Mouse (Mus musculus) MEL (cell line): ENCODE results near the gene Ugt1a2.

ENCODE experiments used
- BHLHE40 ChIP-seq: IDR thresholded peaks from 2 replicates; pipeline ENCODE4 v1.6.1; 2012; ENCODE audit warnings: low read depth, mild to moderate bottlenecking, inconsistent platforms, low read length, improper control_type of control experiment, borderline replicate concordance
- CHD2 ChIP-seq: IDR thresholded peaks from 2 replicates; pipeline ENCODE4 v1.6.1; 2011; ENCODE audit warnings: low read length, improper control_type of control experiment
- CTCF ChIP-seq, 3 experiments: IDR thresholded peaks in 2 of 3; conservative IDR thresholded peaks in 1 of 3; 2 replicates each; pipeline ENCODE4 v1.5.1; 2011 to 2012; ENCODE audit warnings: low read length in 3 of 3, low read depth in 2 of 3, mild to moderate bottlenecking in 2 of 3, improper control_type of control experiment in 1 of 3, inconsistent platforms in 1 of 3, mixed read lengths in 1 of 3, moderate library complexity in 1 of 3; ENCODE audit not compliant: control insufficient read depth in 1 of 3, insufficient read depth in 1 of 3, poor library complexity in 1 of 3, severe bottlenecking in 1 of 3
- E2F4 ChIP-seq: IDR thresholded peaks from 2 replicates; pipeline ENCODE4 v1.6.1; 2011; ENCODE audit warnings: low read depth, low read length, improper control_type of control experiment, borderline replicate concordance
- ELF1 ChIP-seq: IDR thresholded peaks from 2 replicates; pipeline ENCODE4 v1.6.1; 2014; ENCODE audit warnings: low read depth, mild to moderate bottlenecking, inconsistent platforms, low read length, improper control_type of control experiment, moderate library complexity
- HCFC1 ChIP-seq: IDR thresholded peaks from 2 replicates; pipeline ENCODE4 v1.6.1; 2012; ENCODE audit warnings: low read depth, mild to moderate bottlenecking, inconsistent platforms, low read length, improper control_type of control experiment, moderate library complexity
- MAZ ChIP-seq: IDR thresholded peaks from 2 replicates; pipeline ENCODE4 v1.6.1; 2012; ENCODE audit warnings: low read depth, mild to moderate bottlenecking, inconsistent platforms, low read length, improper control_type of control experiment
- MXI1 ChIP-seq: IDR thresholded peaks from 2 replicates; pipeline ENCODE4 v1.6.1; 2011; ENCODE audit warnings: mild to moderate bottlenecking, low read depth, low read length, improper control_type of control experiment
- POLR2A ChIP-seq, 2 experiments: IDR thresholded peaks; 2 replicates each; pipeline ENCODE4 v1.6.1; 2011 to 2012; ENCODE audit warnings: low read length in 2 of 2, mild to moderate bottlenecking in 2 of 2, control low read depth in 1 of 2, improper control_type of control experiment in 1 of 2, low read depth in 1 of 2, moderate library complexity in 1 of 2; ENCODE audit not compliant: control insufficient read depth in 1 of 2, insufficient read depth in 1 of 2, poor library complexity in 1 of 2
- TCF12 ChIP-seq: IDR thresholded peaks from 2 replicates; pipeline ENCODE4 v1.6.1; 2014; ENCODE audit warnings: low read depth, mild to moderate bottlenecking, inconsistent platforms, low read length, improper control_type of control experiment, moderate library complexity

GRCm38 (mm10) chr1:88230981-88231802 lies 30.8 kb downstream of the Ugt1a2 start:
- TF ChIP-seq E2F4 = no peak
- no peak for TF ChIP-seq CTCF (IDR thresholded peaks at IDR 0.05 in 2 of 3, conservative IDR thresholded peaks at IDR 0.05 in 1 of 3; ENCODE audit: control insufficient read depth in 1 of 3, insufficient read depth in 1 of 3, low read depth in 2 of 3, low read length in 3 of 3, poor library complexity in 1 of 3, severe bottlenecking in 1 of 3)
- TF ChIP-seq HCFC1 = no peak
- no peak for TF ChIP-seq TCF12
- no peak for TF ChIP-seq ELF1
- no peak for TF ChIP-seq MXI1
- no peak for TF ChIP-seq POLR2A (IDR thresholded peaks at IDR 0.05; ENCODE audit: control insufficient read depth in 1 of 2, insufficient read depth in 1 of 2, low read depth in 1 of 2, low read length in 2 of 2, poor library complexity in 1 of 2)
- no peak for TF ChIP-seq BHLHE40
- no peak for TF ChIP-seq CHD2
- no peak for TF ChIP-seq MAZ
